Mouse (Mus musculus) testis, adult 2 months (tissue): ENCODE results near the gene Asxl1. TPM values are rescaled to one million over a fixed set of nuclear protein-coding genes. Genes with fewer than 3 reads are reported as not detected.

Experiments
- H3K27ac ChIP-seq: fragments of 200-500 bp; 2 replicates; pipeline ENCODE4 v1.5.1; 2012; ENCODE audit warnings: low read depth, low read length; ENCODE audit not compliant: control insufficient read depth, insufficient read depth
- H3K27me3 ChIP-seq: fragments of 200-500 bp; 2 replicates; pipeline ENCODE4 v1.6.1; 2012; ENCODE audit warnings: mild to moderate bottlenecking, low read length, moderate library complexity; ENCODE audit not compliant: control insufficient read depth, insufficient read depth
- H3K36me3 ChIP-seq: fragments of 200-500 bp; 2 replicates; pipeline ENCODE4 v1.6.1; 2012; ENCODE audit warnings: mild to moderate bottlenecking, low read length; ENCODE audit not compliant: control insufficient read depth, insufficient read depth
- H3K4me1 ChIP-seq: fragments of 200-500 bp; 2 replicates; pipeline ENCODE4 v1.6.1; 2012; ENCODE audit warnings: low read length; ENCODE audit not compliant: control insufficient read depth, insufficient read depth
- H3K4me3 ChIP-seq: fragments of 200-500 bp; 2 replicates; pipeline ENCODE4 v1.5.1; 2012; ENCODE audit warnings: low read depth, mild to moderate bottlenecking, low read length, moderate library complexity, mixed read lengths; ENCODE audit not compliant: control insufficient read depth
- CTCF ChIP-seq: fragments of 200-500 bp; IDR thresholded peaks from 2 replicates; pipeline ENCODE4 v1.5.1; 2012; ENCODE audit warnings: low read depth, mild to moderate bottlenecking, inconsistent platforms, low read length, moderate library complexity; ENCODE audit not compliant: control insufficient read depth, insufficient read depth, insufficient replicate concordance
- POLR2A ChIP-seq: fragments of 200-500 bp; IDR thresholded peaks from 2 replicates; pipeline ENCODE4 v1.6.1; 2012; ENCODE audit warnings: low read depth, mild to moderate bottlenecking, inconsistent platforms, low read length, moderate library complexity; ENCODE audit not compliant: control insufficient read depth
- polyA plus RNA-seq: library from polyadenylated mRNA; depleted of rRNA; stranded (reverse); fragments of >200 nt; gene quantifications from 2 replicates; pipeline ENCODE4 v1.2.3, GENCODE M21; 2012

Gene Asxl1
- polyA plus RNA-seq, 1 experiment: 28.7 TPM

DNA sequence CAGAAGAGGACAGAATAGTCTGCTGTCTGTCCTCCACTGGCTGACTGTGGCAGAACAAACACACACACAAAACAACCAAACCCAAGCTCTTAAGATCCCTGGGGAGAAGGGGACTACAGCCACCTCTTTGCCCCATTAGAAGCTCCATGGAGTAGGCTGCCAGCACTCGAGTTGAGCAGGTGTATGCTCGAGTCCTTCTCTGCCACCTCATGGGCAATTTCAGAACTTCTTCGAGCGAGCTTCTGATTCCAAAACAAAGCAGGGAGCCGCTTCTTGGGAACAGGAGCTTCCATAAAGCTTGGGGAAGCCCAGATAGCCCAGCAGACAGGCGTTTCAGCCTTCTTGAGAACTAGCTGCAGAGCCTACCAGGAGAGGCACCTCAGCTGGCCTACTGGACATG is 66.9 kb downstream of the Asxl1 start:
- no peaks in the 10 kb centered on the region; the same call in 1 of the 2 replicates for H3K36me3 ChIP-seq
- H3K4me3 ChIP-seq: no peak overlapping the region
- H3K27me3 ChIP-seq: no peaks in the 10 kb centered on the region
- TF ChIP-seq POLR2A: no peak
- TF ChIP-seq CTCF: no peak
- H3K4me1 ChIP-seq: no peaks in the 10 kb centered on the region
- no peak overlapping the region for H3K27ac ChIP-seq

DNA sequence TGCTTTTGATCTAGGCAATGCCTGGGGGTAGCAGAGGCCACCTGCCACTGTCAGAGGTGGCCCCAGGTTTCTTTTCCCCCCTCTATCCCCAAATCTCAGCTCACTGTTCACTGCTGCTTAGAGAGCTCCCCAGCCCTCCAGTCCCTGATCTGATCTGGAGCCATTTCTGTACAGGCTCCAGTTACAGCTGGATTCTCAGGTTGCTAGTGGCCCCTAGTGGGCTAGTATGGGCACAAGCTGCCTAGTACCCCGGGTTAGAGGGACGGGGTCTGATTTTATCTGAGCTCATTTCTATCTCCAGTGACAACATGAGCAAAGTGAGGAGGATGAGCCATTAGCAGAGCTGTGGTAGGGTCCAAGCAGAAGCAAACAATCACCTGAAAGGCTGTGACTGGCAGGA is 69.0 kb downstream of the Asxl1 start:
- Histone ChIP-seq H3K36me3 (no peaks in the 10 kb centered on the region; the same call in 1 of the 2 replicates), H3K4me1 (no peaks in the 10 kb centered on the region), H3K27ac (no peak overlapping the region), H3K27me3 (no peaks in the 10 kb centered on the region), H3K4me3 (no peak overlapping the region)
- TF ChIP-seq CTCF (no peak), POLR2A (no peak)

- Histone ChIP-seq H3K36me3 (no peaks in the 10 kb centered on the region; the same call in none of the 2 replicates), H3K27ac (no peak overlapping the region), H3K4me1 (no peaks in the 10 kb centered on the region), H3K27me3 (no peaks in the 10 kb centered on the region), H3K4me3 (no peak overlapping the region)
- no peak for TF ChIP-seq POLR2A
- TF ChIP-seq CTCF: no peak
Measured at GRCm38 (mm10) chr2:153417841-153418240, 72.2 kb downstream of the Asxl1 start.

GRCm38 (mm10) chr2:153418381-153418780 is 72.8 kb downstream of the Asxl1 start:
- no peak overlapping the region for H3K27ac ChIP-seq
- no peak overlapping the region for H3K4me3 ChIP-seq
- H3K27me3 ChIP-seq: no peaks in the 10 kb centered on the region
- no peaks in the 10 kb centered on the region; the same call in none of the 2 replicates for H3K36me3 ChIP-seq
- H3K4me1 ChIP-seq: no peaks in the 10 kb centered on the region
- TF ChIP-seq CTCF (no peak), POLR2A (no peak)

- Histone ChIP-seq H3K36me3 (no peaks in the 10 kb centered on the region; the same call in none of the 2 replicates), H3K4me3 (no peak overlapping the region), H3K27ac (no peak overlapping the region), H3K4me1 (peaks cover 3% of the 10 kb centered on the region; the same call in 1 of the 2 replicates), H3K27me3 (no peaks in the 10 kb centered on the region)
- TF ChIP-seq POLR2A (no peak), CTCF (no peak)
Measured at GRCm38 (mm10) chr2:153421233-153421632, 75.6 kb downstream of the Asxl1 start.

- Histone ChIP-seq H3K4me3 (no peak overlapping the region), H3K27me3 (no peaks in the 10 kb centered on the region), H3K4me1 (peaks cover 3% of the 10 kb centered on the region; the same call in 1 of the 2 replicates), H3K27ac (no peak overlapping the region), H3K36me3 (no peaks in the 10 kb centered on the region; the same call in none of the 2 replicates)
- TF ChIP-seq POLR2A (no peak), CTCF (no peak)
Measured at GRCm38 (mm10) chr2:153422051-153422450, 76.4 kb downstream of the Asxl1 start.

DNA sequence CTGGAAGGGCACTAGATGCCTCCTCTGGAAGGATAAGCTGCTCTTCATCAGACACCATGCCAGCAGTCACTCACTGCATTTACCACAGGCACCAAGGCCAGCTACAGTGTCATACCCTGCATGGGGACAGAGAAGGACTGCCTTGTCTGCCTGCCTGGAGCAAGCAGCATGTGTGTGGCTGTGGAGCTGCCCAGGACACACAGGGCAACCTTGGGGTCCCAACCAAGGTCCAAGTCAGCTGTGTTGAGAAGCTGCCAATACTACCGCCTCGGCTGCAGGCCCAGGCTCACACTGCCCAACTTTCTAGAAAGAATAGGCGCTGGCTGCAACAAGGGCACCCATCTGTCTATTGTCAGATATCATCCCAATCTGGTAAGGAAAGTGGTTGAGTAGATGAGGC is 77.5 kb downstream of the Asxl1 start:
- no peaks in the 10 kb centered on the region for H3K27me3 ChIP-seq
- TF ChIP-seq CTCF: no peak
- peak; percentile 36; the same call in 1 of the 2 replicates for TF ChIP-seq POLR2A
- no peak overlapping the region for H3K27ac ChIP-seq
- peaks cover 3% of the 10 kb centered on the region; the same call in 1 of the 2 replicates for H3K4me1 ChIP-seq
- no peaks in the 10 kb centered on the region; the same call in none of the 2 replicates for H3K36me3 ChIP-seq
- no peak overlapping the region for H3K4me3 ChIP-seq
